Mouse (Mus musculus) testis, postnatal 10 days (tissue): ENCODE measurements around the gene Gm8677.
"Not testable (repeated sequence)": the region's sequence is repeated elsewhere in the genome, so short reads cannot be mapped to it uniquely, and the experiment has no call there.

Experiments
- DNase-seq: peaks from one replicate; pipeline ENCODE4 v3.0.0; 2021; ENCODE audit warnings: low spot score

Gene Gm8677

DNA sequence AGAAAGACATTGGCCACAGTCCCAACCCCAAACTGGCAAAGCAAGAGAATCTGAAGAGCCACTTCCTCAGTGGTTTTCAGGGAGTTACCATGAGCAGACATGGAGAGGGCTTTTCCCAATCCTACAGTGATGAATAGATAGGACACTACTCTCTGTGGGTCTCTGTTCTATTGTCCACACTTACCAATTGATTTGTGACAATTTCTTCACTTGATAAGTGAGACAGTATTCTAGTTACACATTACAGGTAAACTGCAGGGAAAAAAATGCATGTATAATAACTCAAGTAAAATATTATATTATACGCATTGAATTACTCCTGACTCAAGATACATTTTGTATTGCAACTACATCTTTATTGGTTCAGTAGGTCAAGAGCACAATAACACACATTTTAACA, at the start of gene Gm8677:
Gm8677 (minus strand) TSS at position 101 of the 400 bp plus-strand sequence.
- DNase-seq, result not testable (repeated sequence)

DNA sequence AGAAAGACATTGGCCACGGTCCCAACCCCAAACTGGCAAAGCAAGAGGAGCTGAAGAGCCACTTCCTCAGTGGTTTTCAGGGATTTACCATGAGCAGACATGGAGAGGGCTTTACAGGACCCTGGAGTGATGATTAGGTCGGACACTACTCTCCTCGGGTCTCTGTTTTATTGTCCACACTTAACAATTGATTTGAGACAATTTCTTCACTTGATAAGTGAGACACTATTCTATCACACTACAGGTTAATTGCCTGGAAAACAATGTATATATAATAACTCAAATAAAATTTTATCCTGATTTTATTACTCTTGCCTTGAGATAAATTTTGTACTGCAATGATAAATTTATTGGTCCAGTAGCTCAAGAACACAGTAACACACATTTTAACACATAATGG, 30.6 kb upstream of the Gm8677 start, which contains the start of gene Gm4201:
Gm4201 (minus strand) TSS at position 101 of the 400 bp plus-strand sequence.
- not testable (repeated sequence) for DNase-seq

DNA sequence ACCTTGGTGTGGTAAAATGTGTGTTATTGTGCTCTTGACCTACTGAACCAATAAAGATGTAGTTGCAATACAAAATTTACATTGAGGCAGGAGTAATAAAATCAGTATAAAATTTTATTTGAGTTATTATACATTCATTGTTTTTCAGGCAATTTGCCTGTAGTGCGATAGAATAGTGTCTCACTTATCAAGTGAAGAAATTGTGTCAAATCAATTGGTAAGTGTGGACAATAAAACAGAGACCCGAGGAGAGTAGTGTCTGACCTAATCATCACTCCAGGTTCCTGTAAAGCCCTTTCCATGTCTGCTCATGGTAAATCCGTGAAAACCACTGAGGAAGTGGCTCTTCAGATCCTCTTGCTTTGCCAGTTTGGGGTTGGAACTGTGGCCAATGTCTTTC, 12.0 kb downstream of the Gm8677 start, which contains the start of gene Vmn1r152:
Vmn1r152 (plus strand) TSS at position 301 of the 400 bp plus-strand sequence.
- DNase-seq, result not testable (repeated sequence)

DNA sequence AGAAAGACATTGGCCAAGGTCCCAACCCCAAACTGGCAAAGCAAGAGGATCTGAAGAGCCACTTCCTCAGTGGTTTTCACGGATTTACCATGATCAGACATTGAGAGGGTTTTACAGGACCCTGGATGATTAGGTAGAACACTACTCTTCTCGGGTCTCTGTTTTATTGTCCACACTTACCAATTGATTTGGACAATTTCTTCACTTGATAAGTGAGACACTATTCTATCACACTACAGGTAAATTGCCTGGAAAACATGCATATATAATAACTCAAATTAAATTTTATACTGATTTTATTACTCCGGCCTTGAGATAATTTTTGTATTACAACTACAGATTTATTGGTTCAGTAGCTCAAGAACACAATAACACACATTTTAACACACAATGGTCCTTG, 35.1 kb downstream of the Gm8677 start, which contains the start of gene Vmn1r151:
Vmn1r151 (minus strand) TSS at position 101 of the 400 bp plus-strand sequence.
- DNase-seq, result not testable (repeated sequence)
